Mouse (Mus musculus) forebrain, embryonic 14.5 days (tissue): ENCODE results near the gene Maco1. TPM values are rescaled to one million over a fixed set of nuclear protein-coding genes. Genes with fewer than 3 reads are reported as not detected.

Source experiments
- ATAC-seq: fragments of 200-750 bp; cut with Nextera tagmentation; 2 replicates; pipeline ENCODE4 v1.8.0; 2017; ENCODE audit warnings: mild to moderate bottlenecking, moderate library complexity
- DNase-seq: peaks from one replicate; pipeline ENCODE4 v3.0.0-alpha.2; 2015; ENCODE audit warnings: low spot score
- H3K27ac ChIP-seq: fragments of 300-500 bp; sonication (generic); 2 replicates; pipeline ENCODE4 v1.5.1; 2014; ENCODE audit warnings: low read depth, mild to moderate bottlenecking, control low read depth, low read length, moderate library complexity
- H3K27me3 ChIP-seq: fragments of 300-500 bp; sonication (generic); replicated peaks from 2 replicates; pipeline ENCODE4 v1.6.1; 2014; ENCODE audit warnings: low read length, control low read depth, mixed read lengths; ENCODE audit not compliant: control insufficient read depth, insufficient read depth
- H3K36me3 ChIP-seq: fragments of 300-500 bp; sonication (generic); 2 replicates; pipeline ENCODE4 v1.6.1; 2014; ENCODE audit warnings: low read length, control low read depth; ENCODE audit not compliant: control insufficient read depth, insufficient read depth
- H3K4me1 ChIP-seq: fragments of 300-500 bp; sonication (generic); 2 replicates; pipeline ENCODE4 v1.6.1; 2014; ENCODE audit warnings: antibody characterized with exemption, low read length, control low read depth; ENCODE audit not compliant: control insufficient read depth, insufficient read depth
- H3K4me2 ChIP-seq: fragments of 300-500 bp; sonication (generic); 2 replicates; pipeline ENCODE4 v1.6.1; 2014; ENCODE audit warnings: mild to moderate bottlenecking, control low read depth, low read length
- H3K4me3 ChIP-seq: fragments of 300-500 bp; sonication (generic); 2 replicates; pipeline ENCODE4 v1.5.1; 2014; ENCODE audit warnings: low read depth, low read length, control low read depth
- H3K9ac ChIP-seq: fragments of 300-500 bp; sonication (generic); 2 replicates; pipeline ENCODE4 v1.6.1; 2014; ENCODE audit warnings: mild to moderate bottlenecking, low read length, control low read depth, moderate library complexity
- H3K9me3 ChIP-seq: fragments of 300-500 bp; sonication (generic); replicated peaks from 2 replicates; pipeline ENCODE4 v1.6.1; 2016; ENCODE audit warnings: low read length, control low read depth, mixed read lengths; ENCODE audit not compliant: control insufficient read depth
- WGBS: fragments of 180-500 bp; shearing (Covaris S2); extraction: QIAGEN DNeasy Blood & Tissue Kit; methylation state at CpG from one replicate; pipeline ENCODE4 v1.1.7; 2014; 5-methylcytosine and 5-hydroxymethylcytosine counted together
- polyA plus RNA-seq: library from polyadenylated mRNA; unstranded; fragments of >200 nt; fragmentation: Nextera tagmentation; extraction: Ambion mirVana; gene quantifications from 2 replicates; pipeline ENCODE4 v1.2.1, GENCODE M21; 2014

The Maco1 gene
- polyA plus RNA-seq, 1 experiment from 2014 or later: 81.9 TPM

DNA sequence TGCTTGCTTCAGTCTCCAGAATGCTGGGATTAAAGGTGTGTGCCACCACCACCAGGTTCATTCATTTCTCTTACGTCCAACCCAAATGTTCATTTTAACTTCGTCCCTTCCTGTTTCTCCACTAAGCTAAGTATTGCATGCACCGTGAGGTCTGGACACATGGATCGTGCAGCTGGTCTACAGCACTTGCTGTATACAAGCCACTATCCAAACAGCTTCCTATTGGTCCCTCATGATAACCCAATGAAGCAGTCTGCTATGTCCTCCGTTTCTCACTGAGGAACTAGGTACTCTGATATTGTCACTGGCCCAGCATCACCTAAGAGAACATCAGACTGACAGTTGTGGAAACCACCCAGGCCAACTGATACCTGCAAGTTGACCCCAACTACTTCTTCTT, 12.6 kb upstream of the Maco1 start:
- Histone ChIP-seq H3K27ac (no peak overlapping the region), H3K36me3 (no peaks in the 10 kb centered on the region), H3K4me1 (no peaks in the 10 kb centered on the region), H3K9me3 (no peaks in the 10 kb centered on the region), H3K4me3 (no peak overlapping the region), H3K9ac (no peak overlapping the region), H3K4me2 (no peak overlapping the region), H3K27me3 (peaks cover 13% of the 10 kb centered on the region; the same call in 1 of the 2 replicates)
- no peak for ATAC-seq
- no peak for DNase-seq
- 91% methylated on average over 5 of the region's 5 CpGs for WGBS

DNA sequence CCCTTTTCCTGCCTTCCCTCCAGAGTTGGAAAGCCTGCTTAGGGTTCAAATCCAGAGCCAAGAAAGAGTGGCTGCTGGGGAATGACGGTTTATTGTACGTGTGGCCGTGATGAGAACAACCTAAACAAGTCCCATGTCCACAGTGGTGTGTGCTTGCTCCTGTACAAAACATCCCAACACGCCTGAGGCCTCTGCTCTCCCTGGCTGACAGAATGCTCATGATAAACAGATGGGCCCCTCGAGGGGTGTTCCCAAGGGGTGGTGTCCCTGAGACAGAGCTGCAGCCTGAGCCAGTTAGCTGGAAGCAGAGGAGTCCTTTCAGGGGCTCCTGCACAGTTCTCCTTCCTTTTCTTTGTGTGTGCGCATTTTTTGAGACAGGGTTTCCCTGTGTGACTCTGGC, 12.2 kb upstream of the Maco1 start:
- ATAC-seq: no peak
- 73% methylated on average over 6 of the region's 6 CpGs for WGBS
- H3K36me3 ChIP-seq: no peaks in the 10 kb centered on the region

DNA sequence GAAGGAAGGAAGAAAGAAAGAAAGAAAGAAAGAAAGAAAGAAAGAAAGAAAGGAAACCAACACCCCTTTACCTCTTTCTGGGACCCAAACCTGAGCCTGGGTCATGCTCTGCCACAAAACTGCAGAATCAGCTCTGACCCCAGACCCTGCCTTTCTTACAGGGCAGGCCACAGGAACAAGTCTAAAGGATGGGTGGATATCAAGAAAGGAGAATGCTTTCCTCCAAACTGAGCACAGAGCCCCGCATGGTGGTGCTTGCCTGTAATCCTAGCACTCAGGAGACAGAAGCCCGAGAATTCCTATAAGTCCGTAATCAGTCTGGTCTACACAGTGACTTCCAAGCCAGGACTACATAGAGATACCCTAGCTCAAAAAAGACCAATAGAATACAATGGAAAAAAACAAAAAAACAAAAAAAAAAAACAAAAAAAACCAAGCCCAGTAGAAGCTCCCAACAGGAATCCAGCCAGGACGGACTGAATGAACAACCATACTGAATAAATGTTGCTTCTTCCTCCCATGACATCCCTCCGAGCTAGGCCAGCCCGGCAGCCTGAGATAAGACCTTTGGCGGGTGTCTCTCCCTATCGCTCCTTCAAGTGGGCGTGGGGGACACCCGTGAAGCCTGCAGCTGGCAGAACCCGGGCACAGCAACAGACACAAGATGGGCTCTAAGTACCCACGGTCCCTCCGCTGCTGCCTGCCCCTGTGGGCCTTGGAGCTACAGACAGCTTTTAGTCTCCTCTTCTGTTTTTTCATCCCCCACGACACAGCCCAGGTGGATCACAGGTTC, 11.0 kb upstream of the Maco1 start, which contains the start of gene Rhd:
Gene Rhd, plus strand, starts transcription at position 600 of the 793 bp plus-strand sequence.
- Histone ChIP-seq H3K4me3 (no peak within 1 kb of the TSS), H3K4me1 (no peaks in the 10 kb centered on the region), H3K9ac (no peak within 1 kb of the TSS), H3K36me3 (no peaks in the 10 kb centered on the region), H3K27me3 (peaks cover 3% of the 10 kb centered on the region; the same call in 1 of the 2 replicates), H3K4me2 (no peak within 1 kb of the TSS), H3K27ac (no peak within 1 kb of the TSS), H3K9me3 (no peaks in the 10 kb centered on the region)
- DNase-seq (no peak), ATAC-seq (no peak)
- 67% methylated on average over 14 of the region's 14 CpGs for WGBS

More for the DNA sequence above, 12.2 kb upstream of the Maco1 start:
- Histone ChIP-seq H3K27me3 (peaks cover 13% of the 10 kb centered on the region; the same call in 1 of the 2 replicates), H3K4me2 (no peak overlapping the region), H3K9ac (no peak overlapping the region), H3K4me1 (no peaks in the 10 kb centered on the region), H3K4me3 (no peak overlapping the region), H3K27ac (no peak overlapping the region), H3K9me3 (no peaks in the 10 kb centered on the region)
- no peak for DNase-seq

DNA sequence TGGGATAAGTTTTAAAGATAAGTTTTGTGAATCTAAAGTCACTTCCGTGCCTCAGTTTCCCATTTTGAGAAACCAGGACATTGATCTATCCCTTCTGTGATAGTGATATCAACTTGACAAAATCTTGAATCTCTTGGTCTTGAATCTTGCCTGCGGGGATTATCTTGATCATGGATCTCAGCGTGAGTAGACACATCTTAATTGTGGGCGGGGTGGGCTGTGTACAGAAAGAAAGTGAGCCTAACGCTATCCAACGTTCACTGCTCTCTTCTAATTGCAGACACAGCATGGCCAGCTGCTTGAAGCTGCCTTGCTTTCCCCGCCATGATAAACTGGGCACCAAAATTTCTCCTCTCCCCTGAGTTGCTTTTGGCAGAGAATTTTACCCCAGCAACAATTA, 9.9 kb upstream of the Maco1 start:
- Histone ChIP-seq H3K27me3 (no peaks in the 10 kb centered on the region), H3K36me3 (no peaks in the 10 kb centered on the region), H3K4me1 (no peaks in the 10 kb centered on the region), H3K9me3 (no peaks in the 10 kb centered on the region), H3K4me2 (no peak overlapping the region), H3K4me3 (no peak overlapping the region), H3K9ac (no peak overlapping the region), H3K27ac (no peak overlapping the region)
- ATAC-seq: no peak
- WGBS: 74% methylated on average over 7 of the region's 7 CpGs
- DNase-seq: no peak

DNA sequence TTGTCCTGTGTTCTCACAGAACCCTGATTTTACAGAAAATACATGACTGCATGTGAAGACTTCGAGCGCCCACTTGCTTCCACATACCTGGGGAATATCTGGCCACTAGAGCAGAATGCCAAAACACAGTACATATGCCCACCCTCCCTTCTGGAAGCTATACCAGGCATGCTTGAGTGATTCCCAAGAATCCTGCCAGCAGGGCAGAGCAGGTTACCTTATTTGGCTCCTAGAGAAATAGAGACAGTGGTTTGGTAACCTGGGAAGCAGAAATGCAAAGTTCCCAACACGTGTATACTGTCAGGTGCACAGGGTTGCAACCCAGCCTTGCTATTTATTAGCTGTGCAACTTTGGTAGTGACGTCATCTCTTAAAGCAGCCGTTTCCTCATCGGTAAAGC, 8.7 kb upstream of the Maco1 start:
- no peak overlapping the region for H3K4me2 ChIP-seq
- H3K4me3 ChIP-seq: no peak overlapping the region
- no peaks in the 10 kb centered on the region for H3K9me3 ChIP-seq
- no peak overlapping the region for H3K9ac ChIP-seq
- no peaks in the 10 kb centered on the region for H3K27me3 ChIP-seq
- WGBS: 91% methylated on average over 6 of the region's 6 CpGs
- no peaks in the 10 kb centered on the region for H3K36me3 ChIP-seq
- ATAC-seq: no peak
- DNase-seq: no peak
- H3K27ac ChIP-seq: no peak overlapping the region
- no peaks in the 10 kb centered on the region for H3K4me1 ChIP-seq

DNA sequence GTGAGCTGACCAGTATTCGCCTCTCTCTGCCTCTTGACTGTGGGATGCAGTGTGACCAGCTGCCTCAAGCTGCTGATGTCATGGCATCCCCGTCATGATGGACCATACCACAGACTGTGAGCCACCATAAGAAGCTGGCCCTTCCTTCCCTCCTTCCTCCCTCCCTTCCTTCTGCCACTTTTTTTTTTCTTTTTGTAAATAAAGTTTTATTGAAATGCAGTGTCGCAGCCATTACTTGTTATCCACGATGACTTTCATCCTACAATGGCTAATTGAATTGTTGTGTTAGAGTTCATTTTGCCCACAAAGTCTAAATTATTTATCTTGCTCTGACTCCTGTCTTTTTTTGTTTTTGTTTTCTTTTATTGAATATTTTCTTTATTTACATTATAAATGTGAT, 5.3 kb upstream of the Maco1 start:
- ATAC-seq (no peak), DNase-seq (no peak)
- Histone ChIP-seq H3K4me3 (no peak overlapping the region), H3K4me1 (no peaks in the 10 kb centered on the region), H3K36me3 (no peaks in the 10 kb centered on the region), H3K4me2 (no peak overlapping the region), H3K27me3 (no peaks in the 10 kb centered on the region), H3K27ac (no peak overlapping the region), H3K9me3 (no peaks in the 10 kb centered on the region), H3K9ac (no peak overlapping the region)
- WGBS: 77% methylated on average over 4 of the region's 4 CpGs

DNA sequence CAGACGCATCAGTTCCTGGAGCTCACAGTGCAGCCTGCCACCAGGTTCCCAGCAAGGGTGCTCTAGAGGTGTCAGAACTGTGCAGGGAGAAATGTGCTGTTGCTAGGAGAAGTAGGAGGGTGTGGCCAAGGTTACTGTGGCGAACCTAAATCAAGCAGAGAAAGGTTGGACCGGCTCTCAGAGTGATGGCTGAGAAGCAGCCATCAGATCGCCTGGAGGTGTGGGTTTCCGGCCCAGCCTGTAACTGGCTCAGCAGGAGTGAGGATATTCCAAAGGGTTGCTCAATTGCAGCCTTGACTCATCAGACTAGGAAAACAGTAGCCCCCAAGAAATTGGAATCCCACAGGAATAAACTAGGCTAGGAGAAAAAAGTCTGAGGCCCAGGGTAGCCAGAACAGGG, 3.4 kb upstream of the Maco1 start:
- 26% methylated on average over 5 of the region's 5 CpGs for WGBS
- H3K4me2 ChIP-seq: no peak overlapping the region
- H3K27me3 ChIP-seq: no peaks in the 10 kb centered on the region
- no peak overlapping the region for H3K27ac ChIP-seq
- H3K4me1 ChIP-seq: peaks cover 3% of the 10 kb centered on the region
- no peaks in the 10 kb centered on the region for H3K36me3 ChIP-seq
- H3K9me3 ChIP-seq: no peaks in the 10 kb centered on the region
- H3K4me3 ChIP-seq: no peak overlapping the region
- ATAC-seq (no peak), DNase-seq (no peak)
- no peak overlapping the region for H3K9ac ChIP-seq

DNA sequence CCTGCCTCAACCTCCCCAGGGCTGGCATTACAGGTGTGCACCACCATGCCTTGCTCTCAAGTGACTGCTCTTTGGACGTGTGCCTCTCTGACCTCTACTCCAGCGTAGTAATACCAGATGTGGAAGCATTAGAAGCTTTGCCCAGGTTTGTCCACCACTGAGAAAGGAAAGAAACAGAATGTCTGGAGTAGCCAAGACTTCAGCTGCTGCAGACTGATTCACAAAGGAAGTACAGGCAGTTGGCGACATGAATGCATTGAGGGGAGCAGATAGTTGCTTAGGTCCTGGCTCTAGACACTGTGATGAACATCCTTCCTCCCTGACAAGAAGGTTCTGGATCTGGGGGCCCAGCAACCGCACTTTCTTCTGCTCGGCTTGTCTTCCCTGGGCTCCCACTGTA, 2.9 kb upstream of the Maco1 start:
- DNase-seq (no peak), ATAC-seq (no peak)
- Histone ChIP-seq H3K27me3 (no peaks in the 10 kb centered on the region), H3K9ac (no peak overlapping the region), H3K36me3 (no peaks in the 10 kb centered on the region), H3K4me3 (no peak overlapping the region), H3K4me1 (peaks cover 7% of the 10 kb centered on the region), H3K9me3 (no peaks in the 10 kb centered on the region), H3K4me2 (no peak overlapping the region), H3K27ac (no peak overlapping the region)
- 65% methylated on average over 5 of the region's 5 CpGs for WGBS

DNA sequence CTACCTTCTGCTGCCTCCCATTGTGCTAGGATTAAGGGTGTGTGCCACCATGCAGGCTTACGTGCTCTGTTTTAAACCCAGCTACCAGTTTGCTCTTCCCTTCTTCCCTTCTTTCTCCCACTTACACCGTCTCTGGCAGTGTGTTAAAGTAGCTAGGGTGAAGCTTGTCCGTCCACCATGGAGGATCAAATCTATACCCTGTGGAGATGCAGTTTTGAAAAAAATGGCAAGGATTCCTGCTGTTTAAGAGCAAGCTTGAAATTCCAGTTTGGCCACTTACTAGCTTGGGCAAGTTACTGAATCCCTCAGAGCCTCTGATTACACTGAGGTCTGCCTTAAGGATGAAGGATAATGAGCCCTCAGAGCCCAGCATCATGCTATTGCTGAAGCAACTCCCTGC, 2.2 kb upstream of the Maco1 start:
- Histone ChIP-seq H3K27ac (no peak overlapping the region), H3K4me1 (peaks cover 14% of the 10 kb centered on the region), H3K4me2 (no peak overlapping the region), H3K9me3 (no peaks in the 10 kb centered on the region), H3K4me3 (no peak overlapping the region), H3K36me3 (no peaks in the 10 kb centered on the region), H3K27me3 (no peaks in the 10 kb centered on the region), H3K9ac (no peak overlapping the region)
- ATAC-seq (no peak), DNase-seq (no peak)
- 40% methylated on average over 3 of the region's 3 CpGs for WGBS
